In the genomic region with DNA sequence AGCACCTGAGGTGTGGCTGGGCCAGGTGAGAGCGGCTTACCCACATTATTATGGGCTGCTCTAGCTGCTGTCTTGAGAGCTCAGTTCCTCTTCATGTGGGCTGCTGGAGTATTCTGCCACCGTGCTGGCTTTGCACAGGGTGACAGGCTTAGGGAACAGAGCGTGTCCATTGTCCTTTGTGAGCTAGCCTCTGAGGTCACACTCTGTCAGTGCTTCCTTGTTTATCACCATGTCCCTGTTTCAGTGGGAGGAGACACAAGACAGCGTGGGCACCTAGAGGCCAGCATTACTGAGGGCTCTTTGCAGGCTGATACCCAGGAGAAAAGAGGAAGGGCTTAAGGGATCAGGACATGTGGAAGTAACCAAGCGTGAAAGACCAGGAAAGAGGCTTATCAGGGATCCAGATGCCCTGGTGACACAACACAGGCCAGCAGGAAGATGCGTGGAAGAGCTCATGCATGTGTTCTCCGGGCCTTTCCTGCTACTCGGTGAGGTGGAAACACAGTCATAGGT, we compare ENCODE assay signal across 8 mouse cellular contexts. TPM values are rescaled to one million over a fixed set of nuclear protein-coding genes. Genes with fewer than 3 reads are reported as not detected.
DNase-seq lines count a peak whose midpoint lies in the region; ATAC-seq and TF ChIP-seq lines count a peak whose summit lies in the region.

Gene Tmem144 (minus strand): TSS at position 120 of the 513 bp plus-strand sequence.

- H3K27ac ChIP-seq in thymus, adult 2 months (ENCODE audit: control insufficient read depth, insufficient read depth, low read length) = no peak within 1 kb of the TSS

- 71% methylated on average over 8 of the region's 8 CpGs for WGBS in thymus, adult 2 months

- TF ChIP-seq POLR2A in thymus, adult 2 months (IDR thresholded peaks at IDR 0.05; ENCODE audit: control insufficient read depth, extremely low read depth, insufficient read depth, low read length, poor library complexity) = no peak

- no peaks in the 10 kb centered on the region for H3K27me3 ChIP-seq in thymus, adult 2 months (ENCODE audit: control insufficient read depth, insufficient read depth, low read length)

- peak; percentile 85 for ATAC-seq in frontal cortex, adult (ENCODE audit: low TSS enrichment)
- peak; percentile 84 for ATAC-seq in granulocyte monocyte progenitor cell, adult 5-6 weeks (replicated peaks; ENCODE audit: poor library complexity, severe bottlenecking)
- ATAC-seq in megakaryocyte progenitor cell, adult 5-6 weeks (replicated peaks; ENCODE audit: poor library complexity) = peak; percentile 58

- H3K4me3 ChIP-seq in thymus, adult 2 months (ENCODE audit: control insufficient read depth, insufficient read depth, low read length) = no peak within 1 kb of the TSS

- no peaks in the 10 kb centered on the region for H3K36me3 ChIP-seq in thymus, adult 2 months (ENCODE audit: control insufficient read depth, insufficient read depth, low read length)

- no peak for DNase-seq in frontal cortex, postnatal 14 days (ENCODE audit: low spot score in 2 of 2)
- no peak for DNase-seq in layer of hippocampus, postnatal 25 days (ENCODE audit: extremely low spot score in 1 of 2, low spot score in 1 of 2)
- DNase-seq in urinary bladder, postnatal 36 days (ENCODE audit: low spot score in 2 of 2) = no peak
- no peak for DNase-seq in thymus, adult 2 months
- DNase-seq in cerebellum, adult 8-10 months = no peak

- no peaks in the 10 kb centered on the region for H3K4me1 ChIP-seq in thymus, adult 2 months (replicated peaks; ENCODE audit: control insufficient read depth, insufficient read depth, low read length)

- no peak for TF ChIP-seq CTCF in thymus, adult 2 months (IDR thresholded peaks at IDR 0.05; ENCODE audit: borderline replicate concordance, control insufficient read depth, extremely low read depth, insufficient read depth, low read length, poor library complexity)

RNA-seq across cellular contexts. Expression of gene Tmem144, which starts in this region (rescaled TPM):
- total RNA-seq in granulocyte monocyte progenitor cell, adult 5-6 weeks (2014; fragmentation: Nextera tagmentation) = 2.8 and 3.0 TPM in 2 replicates
- 2.7 and 2.8 TPM in 2 replicates for total RNA-seq in granulocyte monocyte progenitor cell, adult 5-6 weeks (2017)
- 10 to 100 TPM; 19.1 to 20.3 TPM for total RNA-seq in layer of hippocampus, postnatal 25 days (2021)
- total RNA-seq in megakaryocyte progenitor cell, adult 5-6 weeks (2015) = 2.2 and 4.3 TPM in 2 replicates
- total RNA-seq in megakaryocyte progenitor cell, adult 5-6 weeks (2017) = 1.5 and 2.2 TPM in 2 replicates
- polyA plus RNA-seq in thymus, adult 2 months (2012; rRNA removed) = 0.38 and 1.4 TPM in 2 replicates
